Mouse (Mus musculus) T-helper 2 cell (primary cell): ENCODE data around the gene RPS10-NUDT3.

ENCODE experiments used
- in situ Hi-C: fragments of 300-600 bp; cut with MboI, MseI; formaldehyde crosslinking; loops from one replicate; pipeline ENCODE4 v1.15.1; 2025; ENCODE audit warnings: high pct_unique_total_duplicates

Gene RPS10-NUDT3

DNA sequence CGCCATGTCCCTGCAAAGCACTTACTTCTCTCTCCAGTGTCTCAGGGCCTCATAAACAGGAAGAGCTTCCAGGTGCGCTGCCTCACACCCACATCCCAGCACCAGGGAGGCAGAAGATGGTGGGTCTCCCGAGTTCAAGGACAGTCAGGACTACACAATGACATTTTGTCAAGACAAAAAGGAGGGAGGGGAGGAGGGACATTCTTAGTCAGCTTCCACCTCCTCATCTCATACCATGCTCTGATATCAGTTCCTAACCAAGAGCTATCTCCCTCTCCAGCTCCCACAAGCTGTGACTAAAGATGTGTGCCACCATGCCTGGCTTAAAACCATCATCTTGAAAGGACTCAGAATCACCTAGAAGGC lies 23.5 kb downstream of the RPS10-NUDT3 start:
- in situ Hi-C loops: no loop called here

DNA sequence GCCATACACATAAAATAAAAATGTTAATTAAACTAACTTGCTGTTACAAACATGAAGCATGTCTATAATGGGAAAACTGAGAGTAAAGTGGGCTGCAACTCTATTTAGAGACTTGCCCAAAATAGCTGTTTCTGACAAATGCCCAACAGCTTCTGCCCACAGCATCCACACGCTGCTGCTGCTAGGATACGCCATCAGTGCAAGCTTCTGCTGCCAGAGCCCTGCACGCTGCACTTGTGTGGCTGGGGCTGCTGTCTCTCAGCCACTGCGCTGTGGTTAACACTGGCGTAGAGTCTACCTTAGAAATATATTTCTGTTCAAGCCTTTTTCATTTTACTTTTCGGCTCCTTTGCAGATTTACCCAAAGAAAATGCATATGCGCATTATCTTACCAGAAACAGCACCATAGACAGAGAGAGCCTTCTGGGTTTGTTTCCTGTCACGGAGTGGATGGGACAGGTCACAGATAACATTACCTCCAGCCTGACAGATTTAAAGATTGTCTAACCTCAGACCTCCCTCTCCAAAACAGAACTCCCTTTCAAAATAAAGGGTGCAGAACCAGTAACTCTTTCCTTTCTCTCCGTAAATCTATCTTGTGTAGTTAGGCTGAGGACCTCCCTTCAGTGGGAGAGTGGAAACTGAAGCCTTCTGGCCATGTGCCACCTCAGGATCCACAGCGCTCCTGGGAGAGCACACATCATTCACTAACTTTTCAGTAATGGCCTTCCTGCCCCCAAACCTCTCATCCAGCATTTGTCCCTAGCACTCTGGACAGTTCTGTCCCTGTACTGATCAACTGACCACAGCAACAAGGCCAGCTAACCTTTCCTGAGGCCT lies 24.1 kb downstream of the RPS10-NUDT3 start:
- in situ Hi-C loops: no loop called here

GRCm38 (mm10) chr17:27609576-27609975 lies 25.4 kb downstream of the RPS10-NUDT3 start:
- in situ Hi-C loops: no loop called here

GRCm38 (mm10) chr17:27603522-27604234 lies 31.3 kb downstream of the RPS10-NUDT3 start:
- in situ Hi-C loops: no loop called here

- in situ Hi-C loops: no loop called here
Measured at GRCm38 (mm10) chr17:27603036-27603435, 32.0 kb downstream of the RPS10-NUDT3 start.

- in situ Hi-C loops: no loop called here
Measured at GRCm38 (mm10) chr17:27600869-27601268, 34.2 kb downstream of the RPS10-NUDT3 start.

- in situ Hi-C loops: no loop called here
Measured at GRCm38 (mm10) chr17:27600286-27600685, 34.7 kb downstream of the RPS10-NUDT3 start.

- in situ Hi-C loops: no loop called here
Measured at GRCm38 (mm10) chr17:27596376-27597190, 38.4 kb downstream of the RPS10-NUDT3 start.

DNA sequence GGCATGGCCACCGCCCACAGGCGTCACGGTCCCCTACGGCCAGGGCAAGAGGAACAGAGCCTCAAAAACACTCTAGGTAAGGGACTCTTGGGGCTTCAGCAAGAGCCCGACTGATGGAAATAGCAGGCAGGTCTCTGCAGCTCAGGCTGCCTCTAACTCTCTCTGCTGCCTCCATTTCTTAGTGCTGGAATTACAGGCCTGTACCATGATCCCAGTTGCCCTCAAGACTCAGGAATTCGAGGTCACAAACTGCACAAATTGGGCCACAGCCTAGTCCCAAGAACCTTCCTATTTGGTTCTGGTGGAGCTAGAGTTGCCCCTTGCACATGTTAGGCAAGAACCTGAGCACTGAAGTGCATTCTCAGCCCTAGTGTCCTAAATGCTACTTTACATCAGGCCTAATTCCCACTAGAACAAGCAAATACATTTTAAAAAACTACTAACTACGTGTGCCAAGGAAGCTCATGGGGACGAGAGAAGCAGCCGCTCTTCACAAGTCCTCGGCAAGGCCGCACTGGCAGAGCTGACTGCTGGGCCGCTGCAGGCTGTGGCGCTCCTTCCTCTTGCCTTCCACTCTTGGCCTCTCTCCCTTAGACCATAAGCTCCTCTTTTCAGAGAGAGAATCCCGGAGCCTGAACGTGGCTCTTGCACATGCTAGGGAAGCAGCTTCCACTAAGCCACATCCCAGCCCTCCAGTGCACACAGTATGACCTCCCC lies 39.2 kb downstream of the RPS10-NUDT3 start:
- in situ Hi-C loops: no loop called here

DNA sequence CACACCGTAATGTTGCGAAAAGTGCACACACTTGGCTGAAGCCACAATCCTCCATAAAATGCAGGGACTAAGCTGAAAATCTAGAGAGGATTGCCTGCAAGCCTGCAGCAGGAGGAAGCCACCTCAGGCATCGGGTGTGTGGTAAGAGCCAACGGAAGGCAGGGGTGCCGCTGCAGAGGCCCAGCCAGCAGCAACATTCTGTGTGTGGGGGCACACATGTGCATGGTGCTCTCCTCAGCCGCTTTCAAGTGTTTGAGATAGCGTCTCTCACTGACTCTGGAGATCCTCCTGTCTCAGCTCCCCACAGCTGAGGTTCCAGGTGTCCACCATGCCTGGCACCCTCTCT lies 42.5 kb downstream of the RPS10-NUDT3 start:
- in situ Hi-C loops: no loop called here

DNA sequence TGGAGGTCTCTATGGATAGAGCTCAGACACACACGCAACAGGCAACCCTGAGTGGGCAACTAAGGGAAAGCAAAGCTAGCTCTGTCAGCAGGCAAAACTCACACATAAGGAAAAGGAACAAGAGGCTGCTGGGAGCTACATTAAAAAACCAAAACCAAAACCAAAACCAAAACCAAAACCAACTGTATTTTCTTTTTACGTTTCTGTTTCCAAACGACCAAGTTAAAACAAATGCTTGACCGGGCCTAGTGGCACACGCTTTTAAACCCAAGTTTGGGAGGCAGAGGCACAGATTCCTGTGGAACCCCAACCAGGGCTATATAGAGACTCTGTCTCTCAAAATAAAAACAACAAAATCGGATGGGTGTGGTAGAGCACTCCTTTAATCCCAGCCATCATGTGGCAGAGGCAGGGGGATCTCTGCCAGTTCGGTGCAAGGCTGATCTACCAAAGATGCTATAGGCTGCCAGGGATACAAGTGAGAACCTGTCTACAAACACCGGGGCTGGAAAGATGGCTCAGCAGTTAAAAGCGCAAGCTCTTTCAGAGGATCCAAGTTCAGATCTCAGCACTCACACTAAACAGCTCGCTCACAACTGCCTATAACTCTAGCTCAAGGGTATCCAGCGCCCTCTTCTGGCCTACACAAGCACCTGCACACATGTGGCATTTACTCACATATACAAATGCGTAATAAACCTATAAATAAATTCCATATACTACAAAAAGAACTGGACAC lies 43.0 kb downstream of the RPS10-NUDT3 start:
- in situ Hi-C loops: no loop called here

GRCm38 (mm10) chr17:27588231-27588630 lies 46.8 kb downstream of the RPS10-NUDT3 start:
- in situ Hi-C loops: no loop called here

- in situ Hi-C loops: no loop called here
Measured at GRCm38 (mm10) chr17:27587252-27587651, 47.8 kb downstream of the RPS10-NUDT3 start.

DNA sequence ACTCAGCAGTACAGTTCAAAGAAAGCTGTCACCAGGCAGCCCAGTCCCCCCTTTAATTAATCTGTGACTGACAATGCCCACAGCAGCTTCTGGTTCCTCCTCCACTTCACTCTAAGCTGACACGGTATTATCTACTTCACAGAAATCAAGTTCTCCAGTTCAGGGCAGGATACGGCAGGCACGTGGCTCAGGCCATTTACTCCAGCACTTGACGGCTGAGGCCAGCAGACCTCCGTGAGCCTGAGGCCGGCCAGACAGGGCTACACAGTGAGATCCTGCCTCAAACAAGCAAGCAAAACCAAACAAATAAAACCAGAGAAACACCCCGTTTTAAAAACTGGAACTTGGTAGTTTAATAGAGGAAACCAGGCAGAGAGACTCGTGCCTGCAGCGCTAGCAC lies 48.4 kb downstream of the RPS10-NUDT3 start:
- in situ Hi-C loops: no loop called here

- in situ Hi-C loops: no loop called here
Measured at GRCm38 (mm10) chr17:27583185-27583894, 51.7 kb downstream of the RPS10-NUDT3 start.

GRCm38 (mm10) chr17:27580392-27581068 lies 54.5 kb downstream of the RPS10-NUDT3 start:
- in situ Hi-C loops: no loop called here

GRCm38 (mm10) chr17:27579816-27580215 lies 55.2 kb downstream of the RPS10-NUDT3 start:
- in situ Hi-C loops: no loop called here

DNA sequence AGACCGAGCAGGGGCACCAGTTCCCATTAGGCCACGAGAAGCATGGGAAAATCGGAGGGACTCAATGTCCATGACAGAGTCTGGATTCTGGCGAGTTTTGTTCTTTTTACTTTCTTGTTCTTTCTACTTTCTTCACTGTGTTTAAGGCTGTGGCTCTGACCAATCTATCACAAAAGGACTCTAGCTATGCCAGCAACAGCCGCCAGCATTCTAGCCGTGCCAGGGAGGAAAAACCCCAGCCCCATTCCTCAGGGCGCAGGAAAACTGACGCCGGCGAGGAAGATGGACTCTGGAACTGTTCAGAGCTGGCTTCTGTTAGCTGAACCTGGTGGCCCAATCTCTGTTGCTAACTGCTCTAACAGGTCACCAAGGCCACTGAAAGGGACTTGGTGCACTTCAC lies 56.5 kb downstream of the RPS10-NUDT3 start:
- in situ Hi-C loops: no loop called here

DNA sequence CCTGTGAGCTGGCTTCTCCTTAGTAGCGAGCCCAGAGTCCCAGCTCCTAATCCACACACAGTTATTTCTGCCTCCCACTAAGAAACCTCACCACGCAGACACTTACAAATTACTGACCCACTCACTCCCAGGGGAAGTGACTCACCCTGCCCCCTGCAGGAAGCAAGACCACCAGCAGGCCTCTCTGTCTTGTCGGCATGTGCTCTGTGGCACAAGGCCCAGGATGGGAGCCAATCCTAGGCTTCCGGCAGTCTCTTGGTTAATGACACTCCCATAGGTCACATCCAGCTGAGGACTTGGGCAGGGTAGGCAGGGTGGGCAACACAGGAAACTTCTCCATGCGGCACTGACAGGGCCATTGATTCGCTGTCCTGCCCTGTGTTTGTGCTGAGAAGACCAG lies 57.6 kb downstream of the RPS10-NUDT3 start:
- in situ Hi-C loops: no loop called here

GRCm38 (mm10) chr17:27576056-27576455 lies 59.0 kb downstream of the RPS10-NUDT3 start:
- in situ Hi-C loops: no loop called here
